Mouse (Mus musculus) liver, embryonic 12.5 days (tissue): ENCODE results near the gene Supt20. TPM values are rescaled to one million over a fixed set of nuclear protein-coding genes. Genes with fewer than 3 reads are reported as not detected.
"Not testable (repeated sequence)": the region's sequence is repeated elsewhere in the genome, so short reads cannot be mapped to it uniquely, and the experiment has no call there.

Experiments
- ATAC-seq: fragments of 200-750 bp; cut with Nextera tagmentation; 2 replicates; pipeline ENCODE4 v1.8.0; 2017; ENCODE audit warnings: moderate number of reproducible peaks, mild to moderate bottlenecking, moderate library complexity
- H3K27ac ChIP-seq: fragments of 300-500 bp; sonication (generic); 2 replicates; pipeline ENCODE4 v1.5.1; 2016; ENCODE audit warnings: mild to moderate bottlenecking
- H3K27me3 ChIP-seq: fragments of 300-500 bp; sonication (generic); replicated peaks from 2 replicates; pipeline ENCODE4 v1.6.1; 2016; ENCODE audit warnings: mild to moderate bottlenecking, moderate library complexity
- H3K36me3 ChIP-seq: fragments of 300-500 bp; sonication (generic); 2 replicates; pipeline ENCODE4 v1.6.1; 2016; ENCODE audit warnings: mild to moderate bottlenecking, moderate library complexity
- H3K4me1 ChIP-seq: fragments of 300-500 bp; sonication (generic); 2 replicates; pipeline ENCODE4 v1.6.1; 2016
- H3K4me2 ChIP-seq: fragments of 300-500 bp; sonication (generic); 2 replicates; pipeline ENCODE4 v1.6.1; 2016; ENCODE audit warnings: mild to moderate bottlenecking, moderate library complexity
- H3K4me3 ChIP-seq: fragments of 300-500 bp; sonication (generic); 2 replicates; pipeline ENCODE4 v1.5.1; 2016; ENCODE audit warnings: mild to moderate bottlenecking, moderate library complexity
- H3K9ac ChIP-seq: fragments of 300-500 bp; sonication (generic); 2 replicates; pipeline ENCODE4 v1.6.1; 2016; ENCODE audit warnings: mild to moderate bottlenecking, moderate library complexity
- H3K9me3 ChIP-seq: fragments of 300-500 bp; sonication (generic); replicated peaks from 2 replicates; pipeline ENCODE4 v1.6.1; 2016; ENCODE audit warnings: mild to moderate bottlenecking, moderate library complexity
- WGBS: fragments of 180-500 bp; shearing (Covaris S2); methylation state at CpG from one replicate; pipeline ENCODE4 v1.1.7; 2016; ENCODE audit not compliant: insufficient replicate concordance; 5-methylcytosine and 5-hydroxymethylcytosine counted together
- polyA plus RNA-seq: library from polyadenylated mRNA; unstranded; fragments of >200 nt; fragmentation: Nextera tagmentation; extraction: Ambion mirVana; gene quantifications from 2 replicates; pipeline ENCODE4 v1.2.1, GENCODE M21; 2016

Gene Supt20
- polyA plus RNA-seq, 1 experiment from 2014 or later: 49.8 TPM

GRCm38 (mm10) chr3:54764418-54764817 is 71.8 kb downstream of the Supt20 start:
- no peak for ATAC-seq
- Histone ChIP-seq H3K27me3 (no peaks in the 10 kb centered on the region), H3K27ac (no peak overlapping the region), H3K4me3 (no peak overlapping the region), H3K4me1 (no peaks in the 10 kb centered on the region), H3K9me3 (no peaks in the 10 kb centered on the region; the same call in 1 of the 2 replicates), H3K4me2 (no peak overlapping the region), H3K36me3 (no peaks in the 10 kb centered on the region), H3K9ac (no peak overlapping the region)
- 67% methylated on average over 18 of the region's 18 CpGs for WGBS

- not testable (repeated sequence) for ATAC-seq, H3K9me3 ChIP-seq, H3K36me3 ChIP-seq, H3K27me3 ChIP-seq, H3K9ac ChIP-seq, H3K4me2 ChIP-seq, H3K4me1 ChIP-seq, H3K27ac ChIP-seq, H3K4me3 ChIP-seq
- 70% methylated on average over 6 of the region's 6 CpGs for WGBS
Measured at GRCm38 (mm10) chr3:54765521-54765920, 72.9 kb downstream of the Supt20 start.

GRCm38 (mm10) chr3:54766034-54766433 is 73.4 kb downstream of the Supt20 start:
- Histone ChIP-seq H3K4me3 (no peak overlapping the region), H3K4me2 (no peak overlapping the region), H3K27ac (no peak overlapping the region), H3K27me3 (no peaks in the 10 kb centered on the region), H3K9ac (no peak overlapping the region), H3K9me3 (no peaks in the 10 kb centered on the region; the same call in 1 of the 2 replicates), H3K4me1 (no peaks in the 10 kb centered on the region), H3K36me3 (no peaks in the 10 kb centered on the region)
- WGBS: 74% methylated on average over 14 of the region's 14 CpGs
- no peak for ATAC-seq

GRCm38 (mm10) chr3:54766811-54767210 is 74.2 kb downstream of the Supt20 start:
- Histone ChIP-seq H3K27ac (no peak overlapping the region), H3K4me3 (no peak overlapping the region), H3K27me3 (no peaks in the 10 kb centered on the region), H3K36me3 (no peaks in the 10 kb centered on the region), H3K9ac (no peak overlapping the region), H3K4me1 (no peaks in the 10 kb centered on the region), H3K4me2 (no peak overlapping the region), H3K9me3 (no peaks in the 10 kb centered on the region; the same call in 1 of the 2 replicates)
- ATAC-seq: no peak
- 69% methylated on average over 5 of the region's 5 CpGs for WGBS

- H3K4me2 ChIP-seq: no peak overlapping the region
- 60% methylated on average over 8 of the region's 8 CpGs for WGBS
- no peaks in the 10 kb centered on the region; the same call in 1 of the 2 replicates for H3K9me3 ChIP-seq
- H3K4me1 ChIP-seq: no peaks in the 10 kb centered on the region
- H3K36me3 ChIP-seq: no peaks in the 10 kb centered on the region
- H3K9ac ChIP-seq: no peak overlapping the region
- H3K27me3 ChIP-seq: no peaks in the 10 kb centered on the region
- H3K27ac ChIP-seq: no peak overlapping the region
- H3K4me3 ChIP-seq: no peak overlapping the region
- ATAC-seq: no peak
Measured at GRCm38 (mm10) chr3:54768592-54768991, 76.0 kb downstream of the Supt20 start.

GRCm38 (mm10) chr3:54769349-54770275 is 77.0 kb downstream of the Supt20 start:
- H3K27me3 ChIP-seq: no peaks in the 10 kb centered on the region
- no peak for ATAC-seq
- 67% methylated on average over 17 of the region's 17 CpGs for WGBS
- H3K4me1 ChIP-seq: no peaks in the 10 kb centered on the region
- no peaks in the 10 kb centered on the region; the same call in 1 of the 2 replicates for H3K9me3 ChIP-seq
- no peak overlapping the region for H3K27ac ChIP-seq
- H3K9ac ChIP-seq: no peak overlapping the region
- no peak overlapping the region for H3K4me3 ChIP-seq
- H3K36me3 ChIP-seq: no peaks in the 10 kb centered on the region
- no peak overlapping the region for H3K4me2 ChIP-seq

- H3K9ac ChIP-seq: no peak overlapping the region
- no peak for ATAC-seq
Measured at GRCm38 (mm10) chr3:54773613-54774012, 81.0 kb downstream of the Supt20 start.

GRCm38 (mm10) chr3:54775989-54776631 is 83.5 kb downstream of the Supt20 start:
- H3K9me3 ChIP-seq: no peaks in the 10 kb centered on the region; the same call in 1 of the 2 replicates
- H3K9ac ChIP-seq: no peak overlapping the region
- no peak for ATAC-seq
- no peak overlapping the region for H3K4me2 ChIP-seq
- H3K36me3 ChIP-seq: no peaks in the 10 kb centered on the region
- no peaks in the 10 kb centered on the region for H3K4me1 ChIP-seq
- no peak overlapping the region for H3K27ac ChIP-seq
- H3K4me3 ChIP-seq: no peak overlapping the region
- H3K27me3 ChIP-seq: no peaks in the 10 kb centered on the region
- WGBS: 46% methylated on average over 7 of the region's 7 CpGs

More at GRCm38 (mm10) chr3:54773613-54774012, 81.0 kb downstream of the Supt20 start:
- Histone ChIP-seq H3K9me3 (no peaks in the 10 kb centered on the region; the same call in 1 of the 2 replicates), H3K4me2 (no peak overlapping the region), H3K27ac (no peak overlapping the region), H3K27me3 (no peaks in the 10 kb centered on the region), H3K4me3 (no peak overlapping the region), H3K36me3 (no peaks in the 10 kb centered on the region), H3K4me1 (no peaks in the 10 kb centered on the region)
- 70% methylated on average over 6 of the region's 6 CpGs for WGBS

Other genes starting within 250 kb of the Supt20 start
- gene Gm21958, start 21.5 kb downstream of the Supt20 start, polyA plus RNA-seq: not detected in 2 replicates
- 124 and 125 TPM in 2 replicates for gene Exosc8, start 42.6 kb downstream of the Supt20 start, polyA plus RNA-seq
- gene Alg5, start 42.7 kb downstream of the Supt20 start, polyA plus RNA-seq: 31.2 and 33.7 TPM in 2 replicates
- 0.18 and 0.19 TPM in 2 replicates for gene Smad9, start 62.8 kb downstream of the Supt20 start, polyA plus RNA-seq
- gene Rfxap, start 115.0 kb downstream of the Supt20 start, polyA plus RNA-seq: 38.7 and 39.3 TPM in 2 replicates
- 0.50 and 0.99 TPM in 2 replicates for gene Sertm1, start 223.1 kb downstream of the Supt20 start, polyA plus RNA-seq